Mouse (Mus musculus): ENCODE measurements around the gene Hipk2. TPM values are rescaled to one million over a fixed set of nuclear protein-coding genes. Genes with fewer than 3 reads are reported as not detected.

Hipk2 gene
- total and polyA plus RNA-seq, 3 experiments: 3.9 to 85.1 (median 14.1) TPM

DNA sequence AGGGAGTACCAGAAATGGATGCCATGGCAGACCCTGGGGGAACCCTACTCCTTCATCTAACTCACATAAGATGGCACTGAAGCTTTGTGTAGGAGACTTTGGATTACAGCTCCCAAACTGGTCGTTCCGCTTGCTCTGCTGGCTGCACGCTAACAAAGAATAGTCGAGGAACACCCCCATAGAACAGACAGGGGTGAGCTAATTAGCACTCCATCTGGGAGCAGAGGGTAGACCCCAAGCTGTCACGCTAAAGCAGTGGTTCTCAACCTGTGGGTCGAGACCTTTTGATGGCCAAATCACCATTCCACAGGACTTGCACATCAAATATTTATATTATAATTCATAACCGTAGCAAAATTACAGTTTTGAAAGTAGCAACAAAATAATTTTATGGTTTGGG lies 114.0 kb downstream of the Hipk2 start:
- H3K27ac ChIP-seq (ENCODE audit: control insufficient read depth, low read depth, low read length): no peak overlapping the region
- no peaks in the 10 kb centered on the region for H3K27me3 ChIP-seq (ENCODE audit: control insufficient read depth in 1 of 2, insufficient read depth in 2 of 2, low read length in 2 of 2)
- H3K4me1 ChIP-seq (ENCODE audit: control insufficient read depth in 1 of 2, insufficient read depth in 2 of 2, low read length in 2 of 2): no peaks in the 10 kb centered on the region
- DNase-seq (ENCODE audit: low read depth, low spot score): no peak
- H3K9me3 ChIP-seq (replicated peaks; ENCODE audit: insufficient read depth, low read length): no peaks in the 10 kb centered on the region
- H3K36me3 ChIP-seq (ENCODE audit: control insufficient read depth in 1 of 2, insufficient read depth in 2 of 2, low read length in 2 of 2): no peaks in the 10 kb centered on the region
- H3K79me2 ChIP-seq (ENCODE audit: control insufficient read depth, insufficient read depth, low read length, poor library complexity): no peaks in the 10 kb centered on the region
- TF ChIP-seq BHLHE40 (IDR thresholded peaks at IDR 0.05; ENCODE audit: borderline replicate concordance, low read depth, low read length) (no peak), ELF1 (IDR thresholded peaks at IDR 0.05; ENCODE audit: low read depth, low read length) (no peak), POLR2AphosphoS5 (IDR thresholded peaks at IDR 0.05; ENCODE audit: borderline replicate concordance, low read depth, low read length) (no peak), MAFK (IDR thresholded peaks at IDR 0.05; ENCODE audit: borderline replicate concordance, low read depth, low read length) (no peak), NRF1 (IDR thresholded peaks at IDR 0.05; ENCODE audit: insufficient read depth, low read depth, low read length, poor library complexity, severe bottlenecking) (no peak), UBTF (IDR thresholded peaks at IDR 0.05; ENCODE audit: borderline replicate concordance, insufficient read depth, low read depth, low read length) (no peak)
- H3K9ac ChIP-seq (ENCODE audit: control insufficient read depth, low read depth, low read length, poor library complexity, severe bottlenecking): no peak overlapping the region
- no peak overlapping the region for H3K4me3 ChIP-seq (ENCODE audit: control insufficient read depth in 1 of 2, insufficient read depth in 1 of 2, low read depth in 2 of 2, low read length in 2 of 2)

DNA sequence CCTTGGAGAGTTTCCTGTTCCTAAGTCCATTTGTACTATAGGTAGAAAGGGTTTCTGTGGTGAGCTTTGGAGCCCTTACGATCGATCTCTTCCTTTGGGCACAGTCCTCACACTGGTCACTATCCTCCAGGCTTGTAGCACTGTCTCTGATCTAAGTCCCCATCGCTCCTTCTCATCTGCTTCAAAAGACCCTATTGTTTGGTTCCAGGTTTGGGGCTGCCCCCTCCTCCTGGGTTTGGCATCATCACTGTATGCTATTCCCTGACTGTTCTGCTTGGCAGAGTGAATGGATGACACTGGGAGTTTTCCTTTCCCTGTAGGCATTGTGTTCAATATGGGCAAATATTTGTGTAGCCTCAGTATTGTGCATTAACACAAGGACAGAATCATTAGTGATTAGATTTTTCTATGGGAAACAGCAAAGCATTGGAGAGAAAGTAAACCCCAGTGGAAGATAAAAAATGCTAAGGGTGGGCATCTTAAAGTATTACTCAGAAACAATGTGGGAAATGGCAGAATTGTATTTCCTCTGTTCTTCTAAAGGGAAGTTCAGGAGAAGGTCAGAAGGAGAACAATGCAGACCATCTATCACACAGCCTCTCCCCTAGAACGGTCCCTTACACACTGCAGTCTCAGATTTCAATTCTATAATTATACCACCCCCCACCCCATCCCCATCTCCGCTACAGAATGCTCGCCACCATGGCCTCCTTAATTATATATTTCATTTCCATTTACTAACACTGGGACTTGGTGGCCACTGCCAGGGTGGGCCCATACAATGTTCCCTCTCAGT lies 114.9 kb downstream of the Hipk2 start:
- Histone ChIP-seq H3K4me1 (ENCODE audit: control insufficient read depth in 1 of 2, insufficient read depth in 2 of 2, low read length in 2 of 2) (no peaks in the 10 kb centered on the region), H3K27me3 (ENCODE audit: control insufficient read depth in 1 of 2, insufficient read depth in 2 of 2, low read length in 2 of 2) (no peaks in the 10 kb centered on the region), H3K9ac (ENCODE audit: control insufficient read depth, low read depth, low read length, poor library complexity, severe bottlenecking) (no peak overlapping the region), H3K9me3 (replicated peaks; ENCODE audit: insufficient read depth, low read length) (no peaks in the 10 kb centered on the region), H3K36me3 (ENCODE audit: control insufficient read depth in 1 of 2, insufficient read depth in 2 of 2, low read length in 2 of 2) (no peaks in the 10 kb centered on the region), H3K27ac (ENCODE audit: control insufficient read depth, low read depth, low read length) (no peak overlapping the region), H3K79me2 (ENCODE audit: control insufficient read depth, insufficient read depth, low read length, poor library complexity) (no peaks in the 10 kb centered on the region), H3K4me3 (ENCODE audit: control insufficient read depth in 1 of 2, insufficient read depth in 1 of 2, low read depth in 2 of 2, low read length in 2 of 2) (no peak overlapping the region)
- TF ChIP-seq SMC3 (IDR thresholded peaks at IDR 0.05; ENCODE audit: low read depth, low read length): no peak
- no peak for TF ChIP-seq HCFC1 (IDR thresholded peaks at IDR 0.05; ENCODE audit: low read depth, low read length)
- TF ChIP-seq BHLHE40 (IDR thresholded peaks at IDR 0.05; ENCODE audit: borderline replicate concordance, low read depth, low read length): no peak
- TF ChIP-seq POLR2AphosphoS2 (IDR thresholded peaks at IDR 0.05; ENCODE audit: low read length): no peak
- no peak for TF ChIP-seq TCF12 (IDR thresholded peaks at IDR 0.05; ENCODE audit: low read depth, low read length)
- no peak for DNase-seq (ENCODE audit: low read depth, low spot score)

DNA sequence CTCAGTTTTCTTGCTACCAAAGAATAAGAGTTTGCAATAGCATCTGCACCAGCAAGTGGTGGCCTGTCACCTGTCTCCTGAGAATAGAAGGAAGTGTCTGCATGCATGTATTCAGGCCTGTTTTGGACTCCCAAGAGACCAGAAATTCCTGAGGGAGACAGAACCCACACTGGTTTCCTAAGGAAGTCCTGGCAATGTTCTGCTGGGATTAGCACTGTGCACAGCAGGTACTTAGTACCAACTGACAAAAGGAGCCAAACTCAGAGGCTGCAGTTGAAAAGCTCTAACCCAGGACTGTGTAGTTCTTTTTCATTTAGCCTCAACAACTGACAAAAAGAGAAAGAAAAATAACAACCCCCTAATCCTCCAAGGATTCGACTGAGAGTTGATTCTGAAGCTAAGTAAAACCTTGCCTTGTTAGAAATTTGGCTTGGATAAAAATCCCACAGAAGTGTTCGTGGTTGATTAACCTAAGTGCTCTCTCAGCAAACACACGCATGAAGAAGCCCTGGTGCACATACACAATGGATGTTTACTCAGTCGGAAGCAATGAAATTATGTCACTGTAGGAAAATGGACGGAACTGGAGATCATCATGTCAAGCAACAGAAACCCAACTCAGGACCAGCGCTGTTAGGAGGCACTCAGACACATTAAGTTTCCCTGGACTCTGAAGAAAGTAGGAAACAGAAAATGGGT lies 115.9 kb downstream of the Hipk2 start:
- no peaks in the 10 kb centered on the region for H3K36me3 ChIP-seq (ENCODE audit: control insufficient read depth in 1 of 2, insufficient read depth in 2 of 2, low read length in 2 of 2)
- H3K27ac ChIP-seq (ENCODE audit: control insufficient read depth, low read depth, low read length): no peak overlapping the region
- H3K27me3 ChIP-seq (ENCODE audit: control insufficient read depth in 1 of 2, insufficient read depth in 2 of 2, low read length in 2 of 2): no peaks in the 10 kb centered on the region
- H3K79me2 ChIP-seq (ENCODE audit: control insufficient read depth, insufficient read depth, low read length, poor library complexity): no peaks in the 10 kb centered on the region
- no peak overlapping the region for H3K4me3 ChIP-seq (ENCODE audit: control insufficient read depth in 1 of 2, insufficient read depth in 1 of 2, low read depth in 2 of 2, low read length in 2 of 2)
- no peaks in the 10 kb centered on the region for H3K9me3 ChIP-seq (replicated peaks; ENCODE audit: insufficient read depth, low read length)
- TF ChIP-seq MYB (IDR thresholded peaks at IDR 0.05; ENCODE audit: low read depth, low read length): no peak
- TF ChIP-seq EP300 (IDR thresholded peaks at IDR 0.05; ENCODE audit: low read depth in 1 of 2, low read length in 2 of 2): no peak
- TF ChIP-seq TBP (IDR thresholded peaks at IDR 0.05; ENCODE audit: low read depth, low read length): no peak
- TF ChIP-seq E2F4 (IDR thresholded peaks at IDR 0.05; ENCODE audit: borderline replicate concordance, low read depth, low read length): no peak
- TF ChIP-seq POLR2A (IDR thresholded peaks at IDR 0.05; ENCODE audit: control insufficient read depth in 1 of 2, insufficient read depth in 1 of 2, low read depth in 1 of 2, low read length in 2 of 2, poor library complexity in 1 of 2): no peak
- TF ChIP-seq TCF12 (IDR thresholded peaks at IDR 0.05; ENCODE audit: low read depth, low read length): no peak
- TF ChIP-seq GABPA (IDR thresholded peaks at IDR 0.05; ENCODE audit: low read depth, low read length): no peak
- no peak for TF ChIP-seq HCFC1 (IDR thresholded peaks at IDR 0.05; ENCODE audit: low read depth, low read length)
- no peak for TF ChIP-seq MEF2A (IDR thresholded peaks at IDR 0.05; ENCODE audit: extremely low read depth, insufficient replicate concordance, low read depth, low read length, poor library complexity, severe bottlenecking)
- TF ChIP-seq SIN3A (IDR thresholded peaks at IDR 0.05; ENCODE audit: low read length): no peak
- no peak for TF ChIP-seq MXI1 (IDR thresholded peaks at IDR 0.05; ENCODE audit: low read depth, low read length)
- no peak overlapping the region for H3K9ac ChIP-seq (ENCODE audit: control insufficient read depth, low read depth, low read length, poor library complexity, severe bottlenecking)
- no peak for DNase-seq (ENCODE audit: low read depth, low spot score)
- H3K4me1 ChIP-seq (ENCODE audit: control insufficient read depth in 1 of 2, insufficient read depth in 2 of 2, low read length in 2 of 2): no peaks in the 10 kb centered on the region
